Mouse (Mus musculus): ENCODE measurements around the gene Sertad3. TPM values are rescaled to one million over a fixed set of nuclear protein-coding genes. Genes with fewer than 3 reads are reported as not detected.

Gene Sertad3
- polyA plus RNA-seq, 1 experiment from 2014 or later, result 29.4 TPM

- Histone ChIP-seq H3K36me3 (peaks cover 35% of the 10 kb centered on the region), H3K9ac (replicated peaks) (no peak overlapping the region), H3K4me2 (no peak overlapping the region), H3K27ac (no peak overlapping the region), H3K4me1 (replicated peaks) (no peaks in the 10 kb centered on the region), H3K27me3 (no peaks in the 10 kb centered on the region), H3K4me3 (replicated peaks) (no peak overlapping the region), H3K9me3 (0 out of 2 replicates have a peak, but pooled peaks cover 6% of the 10 kb centered on the region)
- ATAC-seq (ENCODE audit: insufficient number of reproducible peaks, insufficient read depth, low FRiP score, low TSS enrichment, low read depth), result no peak
Observed at GRCm38 (mm10) chr7:27520104-27520503, 46.5 kb downstream of the Sertad3 start.

GRCm38 (mm10) chr7:27520599-27520998 is 47.0 kb downstream of the Sertad3 start:
- Histone ChIP-seq H3K4me2 (no peak overlapping the region), H3K4me1 (replicated peaks) (no peaks in the 10 kb centered on the region), H3K9me3 (0 out of 2 replicates have a peak, but pooled peaks cover 6% of the 10 kb centered on the region), H3K27ac (no peak overlapping the region), H3K4me3 (replicated peaks) (no peak overlapping the region), H3K36me3 (peaks cover 35% of the 10 kb centered on the region), H3K27me3 (no peaks in the 10 kb centered on the region), H3K9ac (replicated peaks) (no peak overlapping the region)
- WGBS, result 50% methylated on average over 1 of the region's 1 CpGs
- ATAC-seq (ENCODE audit: insufficient number of reproducible peaks, insufficient read depth, low FRiP score, low TSS enrichment, low read depth), result no peak

GRCm38 (mm10) chr7:27522967-27523366 is 49.4 kb downstream of the Sertad3 start, which contains the start of gene Hipk4:
Gene Hipk4 (plus strand): TSS chr7:27523267.
- 72% methylated on average over 5 of the region's 5 CpGs for WGBS
- Histone ChIP-seq H3K27me3 (no peaks in the 10 kb centered on the region), H3K27ac (no peak within 1 kb of the TSS), H3K4me1 (replicated peaks) (no peaks in the 10 kb centered on the region), H3K4me3 (replicated peaks) (no peak within 1 kb of the TSS), H3K9ac (replicated peaks) (no peak within 1 kb of the TSS), H3K9me3 (0 out of 2 replicates have a peak, but pooled peaks cover 6% of the 10 kb centered on the region), H3K36me3 (peaks cover 19% of the 10 kb centered on the region), H3K4me2 (no peak within 1 kb of the TSS)
- ATAC-seq (ENCODE audit: insufficient number of reproducible peaks, insufficient read depth, low FRiP score, low TSS enrichment, low read depth), result no peak

- 92% methylated on average over 13 of the region's 13 CpGs for WGBS
- Histone ChIP-seq H3K9me3 (0 out of 2 replicates have a peak, but pooled peaks cover 6% of the 10 kb centered on the region), H3K4me1 (replicated peaks) (no peaks in the 10 kb centered on the region), H3K4me3 (replicated peaks) (no peak overlapping the region), H3K27ac (no peak overlapping the region), H3K9ac (replicated peaks) (no peak overlapping the region), H3K4me2 (no peak overlapping the region), H3K27me3 (no peaks in the 10 kb centered on the region), H3K36me3 (peaks cover 13% of the 10 kb centered on the region)
- ATAC-seq (ENCODE audit: insufficient number of reproducible peaks, insufficient read depth, low FRiP score, low TSS enrichment, low read depth), result no peak
Observed at GRCm38 (mm10) chr7:27523805-27524204, 50.2 kb downstream of the Sertad3 start.

- no peak overlapping the region for H3K27ac ChIP-seq
- no peaks in the 10 kb centered on the region for H3K27me3 ChIP-seq
- peaks cover 24% of the 10 kb centered on the region for H3K36me3 ChIP-seq
- 24% methylated on average over 10 of the region's 10 CpGs for WGBS
- no peak overlapping the region for H3K4me3 ChIP-seq (replicated peaks)
- H3K9ac ChIP-seq (replicated peaks), result no peak overlapping the region
- no peak overlapping the region for H3K4me2 ChIP-seq
- ATAC-seq (ENCODE audit: insufficient number of reproducible peaks, insufficient read depth, low FRiP score, low TSS enrichment, low read depth), result peak; percentile 46; the same call in 1 of the 2 replicates
- H3K9me3 ChIP-seq, result no peaks in the 10 kb centered on the region
- H3K4me1 ChIP-seq (replicated peaks), result no peaks in the 10 kb centered on the region
Observed at GRCm38 (mm10) chr7:27526039-27526827, 52.7 kb downstream of the Sertad3 start.

Other genes starting within 250 kb of the Sertad3 start
- gene Itpkc, start 245.1 kb upstream of the Sertad3 start, polyA plus RNA-seq (2016; fragmentation: Nextera tagmentation; extraction: Ambion mirVana), result 9.3 and 9.5 TPM in 2 replicates
- gene Coq8b, start 240.7 kb upstream of the Sertad3 start, polyA plus RNA-seq (2016; fragmentation: Nextera tagmentation; extraction: Ambion mirVana), result 15.7 and 16.6 TPM in 2 replicates
- gene Numbl, start 215.3 kb upstream of the Sertad3 start, polyA plus RNA-seq (2016; fragmentation: Nextera tagmentation; extraction: Ambion mirVana), result 25.3 and 26.5 TPM in 2 replicates
- gene Ltbp4, start 136.1 kb upstream of the Sertad3 start, polyA plus RNA-seq (2016; fragmentation: Nextera tagmentation; extraction: Ambion mirVana), result 15.2 and 15.8 TPM in 2 replicates
- 59.5 and 59.9 TPM in 2 replicates for gene Shkbp1, start 117.7 kb upstream of the Sertad3 start, polyA plus RNA-seq (2016; fragmentation: Nextera tagmentation; extraction: Ambion mirVana)
- 0.42 TPM in 1 of 2 replicates, not detected in the other for gene Gm20479, start 116.3 kb upstream of the Sertad3 start, polyA plus RNA-seq (2016; fragmentation: Nextera tagmentation; extraction: Ambion mirVana)
- 0.26 and 0.41 TPM in 2 replicates for gene Sptbn4, start 26.1 kb upstream of the Sertad3 start, polyA plus RNA-seq (2016; fragmentation: Nextera tagmentation; extraction: Ambion mirVana)
- gene Blvrb, start 25.8 kb upstream of the Sertad3 start, polyA plus RNA-seq (2016; fragmentation: Nextera tagmentation; extraction: Ambion mirVana), result 34.1 and 38.8 TPM in 2 replicates
- gene Sertad1, start 13.1 kb downstream of the Sertad3 start, polyA plus RNA-seq (2016; fragmentation: Nextera tagmentation; extraction: Ambion mirVana), result 29.4 and 30.4 TPM in 2 replicates
- 5.6 and 6.1 TPM in 2 replicates for gene Prx, start 25.6 kb downstream of the Sertad3 start, polyA plus RNA-seq (2016; fragmentation: Nextera tagmentation; extraction: Ambion mirVana)
- gene Hipk4, start 49.5 kb downstream of the Sertad3 start, polyA plus RNA-seq (2016; fragmentation: Nextera tagmentation; extraction: Ambion mirVana), result 0.60 and 0.97 TPM in 2 replicates
- 59.7 and 68.5 TPM in 2 replicates for gene Pld3, start 79.5 kb downstream of the Sertad3 start, polyA plus RNA-seq (2016; fragmentation: Nextera tagmentation; extraction: Ambion mirVana)
- gene 2310022A10Rik, start 79.5 kb downstream of the Sertad3 start, polyA plus RNA-seq (2016; fragmentation: Nextera tagmentation; extraction: Ambion mirVana), result 34.7 and 36.0 TPM in 2 replicates
- gene Akt2, start 117.8 kb downstream of the Sertad3 start, polyA plus RNA-seq (2016; fragmentation: Nextera tagmentation; extraction: Ambion mirVana), result 98.8 and 104 TPM in 2 replicates
- gene Ttc9b, start 180.1 kb downstream of the Sertad3 start, polyA plus RNA-seq (2016; fragmentation: Nextera tagmentation; extraction: Ambion mirVana), result 0.20 TPM in 1 of 2 replicates, not detected in the other
- 16.6 and 18.6 TPM in 2 replicates for gene Map3k10, start 200.8 kb downstream of the Sertad3 start, polyA plus RNA-seq (2016; fragmentation: Nextera tagmentation; extraction: Ambion mirVana)
- 3.7 and 3.8 TPM in 2 replicates for gene Zfp607b, start 215.6 kb downstream of the Sertad3 start, polyA plus RNA-seq (2016; fragmentation: Nextera tagmentation; extraction: Ambion mirVana)

Data from limb, embryonic 12.5 days (tissue).